Mouse (Mus musculus): ENCODE results near the gene Wdsub1.

DNA sequence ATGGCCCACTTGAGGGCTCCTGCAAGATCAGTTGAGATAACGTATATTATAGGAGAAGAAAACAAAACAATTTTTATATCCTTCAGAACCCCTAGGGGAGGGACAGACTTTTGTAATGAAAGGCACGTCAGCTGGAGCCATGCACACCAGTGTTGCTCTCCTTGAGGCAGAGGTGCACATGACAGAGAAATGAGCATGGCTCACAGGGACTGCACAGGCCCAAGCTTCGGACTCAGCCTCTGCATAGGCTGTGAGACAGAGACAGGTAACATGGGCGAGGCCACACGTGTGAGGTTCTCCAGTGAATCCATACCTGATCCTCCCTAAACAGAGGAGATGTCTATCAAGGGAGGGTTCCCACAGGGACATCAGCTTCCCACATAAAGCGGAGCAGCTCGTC lies 52.7 kb downstream of the Wdsub1 start:
- TF ChIP-seq CTCF (IDR thresholded peaks at IDR 0.05; ENCODE audit: low read depth, low read length) (no peak), POLR2A (IDR thresholded peaks at IDR 0.05; ENCODE audit: extremely low read depth, insufficient read depth, low read length) (no peak)
